Mouse (Mus musculus) WW6 (cell line): ENCODE data around the gene Pla1a.

Experiments used
- DNase-seq: peaks from one replicate; pipeline ENCODE4 v3.0.0-alpha.2; 2013; ENCODE audit warnings: low read depth, low spot score

The Pla1a gene

DNA sequence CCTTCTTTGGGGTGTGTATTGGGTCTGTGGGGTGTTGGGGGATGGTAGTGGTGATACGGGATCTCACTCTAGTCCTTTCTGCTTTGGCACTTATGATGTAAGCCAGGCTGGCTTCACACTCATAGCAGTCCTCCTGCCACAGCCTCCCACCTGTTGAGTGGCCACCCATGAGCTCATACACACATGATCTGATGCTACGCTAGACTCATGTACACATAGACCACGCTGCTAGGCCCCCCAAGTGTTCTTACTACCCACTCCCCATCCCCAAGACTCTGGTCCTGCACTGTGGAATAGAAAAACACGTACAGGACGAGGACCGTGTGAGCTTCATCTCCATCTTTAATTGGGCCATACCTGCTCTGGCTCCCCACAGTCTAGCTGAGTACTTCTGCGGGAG is 63.9 kb downstream of the Pla1a start:
- DNase-seq = no peak

DNA sequence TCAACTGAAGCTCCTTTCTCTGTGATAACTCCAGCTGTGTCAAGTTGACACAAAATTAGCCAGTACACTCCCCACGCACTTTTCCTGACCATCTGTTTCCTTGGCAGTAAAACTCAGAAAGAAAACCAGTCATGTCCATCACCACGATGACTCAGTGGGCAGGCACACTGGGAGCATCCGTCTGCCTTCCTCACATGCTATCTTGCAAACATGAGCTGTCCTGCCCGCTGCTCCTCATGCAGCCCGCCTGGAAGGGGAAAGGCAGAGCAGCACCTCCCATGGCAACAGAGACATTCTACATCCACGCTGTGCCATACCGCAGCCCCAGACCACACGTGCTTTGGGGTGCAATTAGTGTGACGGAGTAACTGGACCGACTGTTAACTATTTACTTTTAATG is 64.6 kb downstream of the Pla1a start:
- no peak for DNase-seq

DNA sequence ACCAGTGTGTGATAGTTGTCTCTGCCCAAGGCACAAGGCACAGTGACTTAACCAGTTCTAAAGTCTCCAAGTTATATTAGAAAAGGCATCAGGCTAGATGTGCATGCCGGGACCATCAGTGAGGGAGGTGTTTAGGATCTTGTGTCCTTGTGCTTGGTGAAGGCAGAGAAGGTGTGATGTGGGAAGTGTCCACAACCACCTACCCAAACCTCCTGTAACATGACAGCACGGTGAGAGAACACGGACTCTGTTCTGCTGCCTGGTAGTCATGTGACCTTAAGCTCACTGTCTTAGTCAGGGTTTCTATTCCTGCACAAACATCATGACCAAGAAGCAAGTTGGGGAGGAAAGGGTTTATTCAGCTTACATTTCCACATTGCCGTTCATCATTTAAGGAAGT is 66.7 kb downstream of the Pla1a start:
- no peak for DNase-seq

DNA sequence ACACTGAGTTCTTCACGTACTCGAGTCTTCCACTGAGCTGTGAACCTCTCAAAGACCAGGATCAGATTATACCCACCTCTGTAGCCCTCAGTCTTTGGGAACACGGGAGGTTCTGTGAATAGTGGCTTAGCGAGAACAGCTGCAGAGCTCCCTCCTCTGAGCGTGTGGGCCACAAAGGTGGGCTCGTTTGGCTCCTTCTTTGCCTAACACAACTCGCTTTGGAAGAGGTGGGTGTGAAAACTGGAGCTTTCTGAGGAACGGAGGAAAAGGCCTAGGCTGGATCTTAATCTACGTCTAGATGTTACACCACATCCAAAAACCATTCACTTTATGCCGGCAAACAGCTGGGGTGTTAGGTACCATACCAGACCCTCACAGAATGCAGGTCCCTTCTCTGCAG is 67.6 kb downstream of the Pla1a start:
- DNase-seq = no peak

DNA sequence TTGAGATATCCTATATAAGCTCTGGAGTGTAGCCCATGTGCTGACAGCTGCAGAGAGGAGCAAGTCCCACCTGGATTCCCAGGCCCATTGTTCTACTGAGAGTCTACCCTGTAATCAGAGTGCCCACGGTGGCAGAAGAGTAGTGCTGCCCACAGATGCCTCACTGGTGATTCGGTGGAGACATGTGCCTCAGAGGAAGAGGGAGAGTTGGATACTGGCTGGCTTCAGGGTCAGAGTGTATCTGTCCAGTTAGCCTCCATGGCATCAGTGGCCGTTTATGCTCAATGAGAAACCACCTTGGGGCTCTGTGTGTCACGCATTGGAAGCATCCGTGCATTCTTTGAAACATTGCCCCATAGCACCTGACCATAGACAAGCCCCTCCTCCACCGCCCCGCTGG is 69.3 kb downstream of the Pla1a start:
- no peak for DNase-seq

DNA sequence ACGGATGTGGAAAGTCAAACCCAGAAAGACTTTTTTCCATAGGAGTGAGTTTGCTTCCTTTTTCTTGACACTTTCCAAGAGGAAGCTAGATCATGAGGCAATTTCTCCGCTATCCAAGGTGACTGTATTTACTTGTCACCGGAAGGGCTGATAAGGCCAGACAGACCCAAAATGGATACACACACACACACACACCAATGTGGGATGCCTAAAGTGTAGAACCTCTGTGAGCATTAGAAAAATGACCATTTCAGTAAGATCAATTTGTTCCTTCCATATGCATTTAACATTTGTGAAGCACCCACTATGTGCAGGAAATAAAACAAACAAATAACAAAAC is 69.7 kb downstream of the Pla1a start:
- no peak for DNase-seq

DNA sequence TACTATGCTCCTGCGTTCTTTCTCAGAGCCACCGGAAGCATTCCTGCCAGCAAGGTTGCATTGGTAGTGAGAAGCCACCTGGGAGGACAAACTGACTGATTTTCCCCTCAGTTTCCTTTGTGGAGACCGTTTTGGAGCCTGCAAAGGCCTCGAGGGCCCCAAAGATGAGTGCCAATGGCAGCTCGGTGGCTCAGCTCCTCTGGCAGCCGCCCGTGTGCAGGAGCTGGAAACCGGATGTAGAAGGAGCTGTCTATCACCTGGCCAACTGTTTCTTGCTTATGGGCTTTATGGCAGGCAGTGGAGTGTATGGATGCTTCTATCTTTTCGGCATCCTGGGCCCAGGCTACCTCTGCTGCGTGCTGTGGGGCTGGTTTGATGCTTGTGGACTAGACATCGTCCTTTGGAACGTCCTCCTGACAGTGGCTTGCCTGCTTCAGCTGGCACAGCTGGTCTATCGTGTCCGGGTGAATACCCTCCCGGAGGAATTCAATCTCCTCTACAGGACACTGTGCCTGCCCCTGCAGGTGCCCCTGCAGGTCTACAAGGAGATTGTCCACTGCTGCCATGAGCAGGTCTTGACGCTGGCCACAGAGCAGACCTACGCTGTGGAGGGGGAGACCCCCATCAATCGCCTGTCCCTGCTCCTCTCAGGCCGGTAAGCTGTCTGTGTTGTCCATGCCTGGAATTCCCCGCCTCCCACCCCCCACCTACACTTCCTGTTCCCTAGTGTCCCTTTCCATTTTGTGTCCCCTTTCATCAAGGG is 70.3 kb downstream of the Pla1a start:
- DNase-seq = no peak

DNA sequence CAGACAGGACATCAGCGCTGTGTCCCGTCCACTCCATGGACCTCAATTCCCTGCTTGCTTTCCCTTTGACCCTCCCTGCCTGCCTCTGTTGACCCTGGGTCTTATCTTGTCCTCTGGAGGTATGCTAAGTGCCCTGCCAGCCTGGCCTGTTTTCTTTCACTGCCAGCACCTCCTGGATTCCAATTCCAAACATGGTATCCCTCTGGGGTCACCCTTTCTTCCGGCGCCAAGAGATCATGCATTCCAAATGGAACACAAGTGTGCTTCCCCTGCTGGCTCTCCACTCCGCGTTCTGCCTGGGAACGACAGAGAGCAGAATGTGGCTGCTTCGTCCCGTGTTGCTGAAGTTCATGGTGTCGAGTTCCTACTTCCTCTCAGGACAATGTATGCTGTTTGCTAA is 71.0 kb downstream of the Pla1a start, which contains the start of gene Popdc2:
Popdc2 (plus strand) TSS at position 277 of the 400 bp plus-strand sequence.
- no peak for DNase-seq

DNA sequence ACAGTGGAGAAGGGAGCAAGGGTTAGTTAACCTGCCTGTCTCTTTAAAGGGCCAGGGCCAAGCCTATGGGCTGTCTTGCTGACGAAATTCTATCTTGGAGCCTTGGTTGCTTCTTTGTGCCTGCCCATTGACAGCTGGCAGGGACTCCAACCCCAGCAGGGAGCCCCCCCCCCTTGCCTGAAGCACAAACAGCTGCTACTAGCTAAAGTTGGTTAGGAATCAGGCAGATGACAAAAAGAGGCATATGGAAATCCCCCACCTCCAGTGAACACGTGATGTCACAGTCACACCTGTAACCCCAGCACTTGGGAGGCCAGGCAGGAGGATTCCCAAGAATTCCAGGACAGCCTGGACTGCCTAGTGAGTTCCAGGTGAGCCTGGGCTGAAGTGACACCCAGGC is 72.6 kb downstream of the Pla1a start:
- DNase-seq = no peak

DNA sequence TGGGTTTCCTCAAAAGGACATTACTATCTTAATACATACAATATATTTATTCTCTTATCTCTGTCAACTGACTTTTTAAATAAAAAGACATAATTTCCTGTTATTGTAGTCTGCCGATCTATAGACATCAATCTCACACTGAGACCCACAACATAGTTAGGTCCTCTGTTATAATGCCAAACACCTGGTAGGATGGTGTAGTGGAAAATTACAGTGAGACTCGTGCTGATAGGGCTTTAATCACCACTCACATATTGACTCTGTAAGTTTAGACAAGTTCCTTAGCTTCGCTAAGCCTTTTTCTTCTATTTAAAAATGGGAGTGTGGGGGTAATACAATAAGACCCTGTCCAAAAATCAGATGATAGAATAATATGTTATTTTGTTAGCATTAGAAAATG is 73.1 kb downstream of the Pla1a start:
- DNase-seq = no peak

DNA sequence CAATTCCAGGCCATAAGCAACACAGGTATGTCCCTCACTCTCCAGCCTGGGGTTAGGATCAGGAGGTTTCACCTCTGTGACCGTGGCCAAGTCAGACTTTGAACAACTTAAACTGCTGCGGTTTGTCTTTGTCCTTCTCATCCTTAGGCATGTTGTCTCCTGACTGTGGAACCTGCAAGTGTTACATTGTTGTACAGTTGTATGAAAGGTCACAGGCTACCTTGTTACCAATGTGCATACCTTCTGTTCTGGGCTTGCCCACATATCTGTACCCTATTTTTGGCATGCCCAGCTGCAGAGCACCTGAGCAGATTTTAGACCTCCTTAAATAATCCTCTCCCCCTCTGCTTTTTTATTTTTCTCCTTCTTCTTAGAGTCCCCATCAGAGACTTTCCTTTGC is 73.7 kb downstream of the Pla1a start:
- no peak for DNase-seq

DNA sequence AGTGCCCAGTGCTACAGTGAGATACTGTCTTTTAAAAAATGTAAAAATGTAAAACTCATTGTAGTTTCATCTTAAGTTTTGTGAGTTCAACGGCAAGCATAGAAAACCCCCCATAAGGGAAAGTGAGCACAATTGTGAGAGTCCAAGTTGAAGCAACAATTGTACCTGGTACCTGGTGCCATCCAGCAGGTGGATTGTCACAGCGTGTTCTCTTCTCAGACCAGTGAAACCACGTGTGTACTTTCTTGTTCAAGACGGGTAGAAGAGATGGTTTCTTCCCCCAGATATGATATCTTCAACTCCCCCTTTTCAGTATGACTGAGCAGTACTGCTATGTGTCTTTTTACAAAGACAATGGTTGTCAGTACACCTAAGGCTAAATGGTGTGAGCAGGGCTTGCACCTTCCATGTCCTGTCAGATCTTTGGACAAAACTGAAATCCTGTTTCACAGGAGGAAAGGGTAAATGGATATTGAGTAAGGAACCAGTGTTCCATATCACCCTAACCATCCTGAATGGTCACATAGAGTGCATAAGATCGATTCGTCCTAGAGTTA is 74.6 kb downstream of the Pla1a start:
- DNase-seq = no peak

DNA sequence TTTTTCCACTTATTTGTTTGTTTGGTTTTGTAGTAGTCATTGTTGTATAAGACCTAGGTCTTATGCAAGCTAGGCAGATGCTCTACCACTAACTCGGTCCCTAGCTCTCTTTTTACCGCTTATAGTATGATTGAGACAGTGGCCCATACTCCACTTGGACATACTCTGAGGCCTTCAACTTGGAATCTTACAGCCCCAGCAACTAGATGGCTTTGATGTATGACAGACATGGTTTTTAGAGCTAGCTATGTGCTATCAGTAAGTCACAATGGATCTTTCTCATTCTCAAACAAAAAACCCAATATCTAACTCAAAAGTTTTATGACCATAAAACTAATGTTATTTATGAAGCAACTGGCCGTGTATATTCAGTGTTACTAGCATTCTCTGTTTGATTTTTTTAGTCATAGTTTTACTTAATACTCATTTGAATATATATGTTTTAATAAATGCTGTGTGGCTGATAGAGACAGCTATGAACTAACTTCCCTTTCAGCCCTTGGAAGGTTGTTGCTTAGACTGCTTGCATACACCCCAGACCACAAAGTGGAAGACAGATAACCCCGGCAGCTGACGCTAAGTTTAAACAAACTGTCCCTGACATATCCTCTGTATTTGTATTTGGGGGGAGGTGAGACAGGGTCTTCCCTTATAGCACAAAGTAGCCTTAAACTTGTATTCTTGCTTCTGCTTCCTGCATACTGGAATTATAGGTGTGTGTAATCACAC is 78.6 kb downstream of the Pla1a start:
- no peak for DNase-seq

DNA sequence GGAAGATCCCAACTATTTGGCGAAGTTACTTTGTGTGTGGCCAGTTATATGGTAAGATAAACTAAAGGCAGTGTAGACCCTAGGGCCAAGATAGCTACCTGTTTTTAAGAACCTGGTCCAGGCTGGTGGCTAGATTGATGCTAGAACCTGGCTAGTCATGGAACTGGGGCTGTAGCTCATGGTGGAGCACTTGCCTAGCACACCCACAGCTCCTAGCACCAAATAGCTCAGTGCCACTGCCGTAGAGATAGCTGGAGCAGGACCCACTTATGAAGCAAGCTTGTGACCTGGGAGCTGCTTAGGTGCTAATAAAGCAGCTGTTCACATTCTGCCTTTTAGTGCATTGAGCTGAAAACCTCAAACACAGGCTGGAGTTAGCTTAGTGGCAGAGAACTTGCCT is 79.3 kb downstream of the Pla1a start:
- no peak for DNase-seq

DNA sequence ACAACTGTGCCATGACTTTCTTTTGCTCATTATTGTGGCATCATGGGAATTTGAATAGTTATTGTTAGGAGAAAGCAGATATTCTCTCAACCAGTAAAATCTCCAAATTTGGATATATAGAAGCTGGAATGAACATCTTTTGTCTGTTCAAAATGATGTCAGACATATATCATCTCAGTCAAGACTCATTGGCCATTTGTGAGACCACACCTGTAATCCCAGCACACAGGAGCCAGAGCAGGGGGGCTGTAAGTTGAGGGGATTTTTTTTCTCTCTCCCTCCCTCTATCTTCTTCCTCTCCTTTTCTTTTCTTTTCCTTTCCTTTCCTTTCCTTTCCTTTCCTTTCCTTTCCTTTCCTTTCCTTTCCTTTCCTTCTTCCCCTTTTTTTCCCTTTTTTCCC is 80.1 kb downstream of the Pla1a start:
- no peak for DNase-seq

DNA sequence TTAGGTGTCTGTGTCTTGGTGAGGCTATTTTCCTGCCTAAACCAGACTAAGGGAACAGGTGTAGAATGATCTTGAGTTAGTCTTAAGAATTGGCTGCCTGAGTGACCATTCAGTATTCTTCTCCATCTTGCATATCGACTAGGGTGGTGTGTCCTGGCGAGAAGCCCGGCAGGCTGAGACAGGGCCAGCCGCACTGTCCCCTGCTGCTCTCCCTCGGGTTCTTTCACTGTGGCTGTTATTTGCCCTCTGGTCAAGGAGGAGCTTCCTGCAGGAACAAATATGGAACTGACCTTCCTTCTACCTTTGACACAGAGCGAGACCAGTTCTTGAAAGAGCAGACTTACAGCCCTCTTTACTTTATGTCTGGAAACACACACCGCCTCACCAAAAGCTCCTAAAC is 80.9 kb downstream of the Pla1a start:
- no peak for DNase-seq

DNA sequence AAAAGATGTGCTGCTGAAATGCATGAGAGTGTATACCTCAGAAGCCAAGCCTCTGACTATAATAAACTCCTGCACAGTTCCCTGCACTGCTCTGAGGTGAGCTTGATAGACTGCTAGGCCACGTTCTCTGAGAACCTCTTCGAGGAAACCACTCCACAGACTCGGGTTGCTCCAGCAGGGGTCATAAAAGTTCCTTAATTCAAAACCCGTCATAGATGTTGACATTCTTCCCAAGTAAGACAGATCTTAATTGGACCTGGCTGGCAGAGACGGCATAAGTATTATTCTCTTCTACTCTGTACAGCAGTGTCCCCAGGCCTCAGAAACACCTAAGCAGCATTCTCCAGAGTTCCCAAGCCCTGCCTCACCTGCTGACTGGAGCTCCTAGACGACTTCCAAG is 82.0 kb downstream of the Pla1a start:
- no peak for DNase-seq

DNA sequence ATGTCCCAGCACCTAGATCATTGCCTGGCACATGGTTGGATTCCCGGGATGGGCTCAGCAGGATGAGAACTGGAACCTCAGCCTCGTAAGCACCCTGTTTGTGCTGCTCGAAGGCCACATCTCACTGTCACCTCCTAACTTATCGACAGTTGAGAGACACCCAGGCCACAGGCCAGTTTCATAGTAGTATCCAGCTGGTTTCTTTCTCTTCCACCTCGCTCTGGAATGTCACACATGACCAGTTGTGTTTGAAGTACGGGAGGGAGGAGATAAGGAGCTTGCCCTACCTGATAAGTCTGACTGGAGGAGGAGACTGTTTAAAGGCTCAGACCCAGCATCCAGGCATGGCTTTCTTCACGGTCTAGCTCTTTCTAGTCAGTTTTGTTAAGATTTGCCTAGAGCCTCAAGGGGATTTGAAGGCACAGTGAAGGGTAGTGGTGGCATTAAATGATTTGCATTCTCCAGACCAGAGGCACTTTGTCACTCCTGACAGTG is 82.5 kb downstream of the Pla1a start:
- no peak for DNase-seq

DNA sequence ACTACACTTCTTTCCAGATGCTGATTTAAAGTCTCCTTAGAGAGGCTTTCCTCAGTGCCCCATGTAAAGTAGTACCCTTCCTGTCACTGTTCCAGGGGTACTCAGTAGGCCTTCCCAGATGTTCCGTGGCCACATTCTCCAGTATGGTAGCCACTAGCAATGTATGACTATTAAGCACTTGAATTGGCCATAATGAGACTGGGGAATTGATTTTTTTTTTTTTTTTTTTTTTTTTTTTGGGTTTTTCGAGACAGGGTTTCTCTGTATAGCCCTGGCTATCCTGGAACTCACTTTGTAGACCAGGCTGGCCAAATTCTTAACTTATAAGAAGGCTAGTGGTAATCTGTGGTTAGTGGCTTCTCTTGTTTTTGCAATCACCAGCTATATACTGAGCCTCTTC is 83.1 kb downstream of the Pla1a start:
- DNase-seq = no peak

DNA sequence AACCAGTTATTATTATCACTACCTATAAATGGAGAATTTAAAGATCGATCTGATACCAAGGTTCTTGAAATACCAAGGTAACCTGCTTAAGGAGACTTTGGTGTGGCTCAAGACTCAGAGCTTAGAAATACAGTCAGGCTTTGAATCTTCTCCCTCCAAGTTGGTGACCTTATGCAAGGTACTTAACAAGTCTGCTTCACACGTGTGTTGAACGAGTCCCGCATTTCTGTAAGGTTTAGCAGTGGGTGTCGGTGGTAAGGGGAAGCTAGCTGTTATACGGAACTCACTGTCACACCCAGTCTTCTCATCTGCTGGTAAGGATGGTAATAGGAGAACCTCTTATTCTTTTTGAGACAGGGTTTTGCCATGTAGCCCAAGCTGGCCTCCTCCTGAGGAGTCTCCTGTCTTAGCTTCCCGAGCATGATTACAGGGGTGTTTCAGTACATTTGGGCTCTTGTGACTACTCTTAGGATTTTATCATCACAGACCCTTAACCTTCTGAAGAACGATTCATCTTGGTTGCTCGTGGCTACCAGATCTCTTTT is 84.7 kb downstream of the Pla1a start:
- no peak for DNase-seq

DNA sequence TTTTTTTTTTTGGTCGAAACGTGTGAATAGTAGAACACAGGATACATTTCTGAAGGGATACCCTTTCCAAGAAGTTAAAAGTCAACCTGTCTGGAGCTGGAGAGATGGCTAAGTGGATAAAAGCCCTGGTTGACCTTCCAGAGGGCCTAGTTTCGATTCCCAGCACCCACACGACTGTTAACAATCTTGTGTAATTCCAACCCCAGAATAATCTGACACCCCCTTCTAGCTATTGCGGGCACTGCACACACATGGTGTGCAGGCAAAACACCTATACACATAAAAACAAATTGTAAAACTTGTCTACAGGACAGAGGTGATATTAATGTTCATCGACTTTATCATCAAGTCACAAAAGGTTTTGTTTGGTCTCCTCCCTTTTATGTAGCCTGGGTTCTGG is 85.4 kb downstream of the Pla1a start:
- DNase-seq = no peak

DNA sequence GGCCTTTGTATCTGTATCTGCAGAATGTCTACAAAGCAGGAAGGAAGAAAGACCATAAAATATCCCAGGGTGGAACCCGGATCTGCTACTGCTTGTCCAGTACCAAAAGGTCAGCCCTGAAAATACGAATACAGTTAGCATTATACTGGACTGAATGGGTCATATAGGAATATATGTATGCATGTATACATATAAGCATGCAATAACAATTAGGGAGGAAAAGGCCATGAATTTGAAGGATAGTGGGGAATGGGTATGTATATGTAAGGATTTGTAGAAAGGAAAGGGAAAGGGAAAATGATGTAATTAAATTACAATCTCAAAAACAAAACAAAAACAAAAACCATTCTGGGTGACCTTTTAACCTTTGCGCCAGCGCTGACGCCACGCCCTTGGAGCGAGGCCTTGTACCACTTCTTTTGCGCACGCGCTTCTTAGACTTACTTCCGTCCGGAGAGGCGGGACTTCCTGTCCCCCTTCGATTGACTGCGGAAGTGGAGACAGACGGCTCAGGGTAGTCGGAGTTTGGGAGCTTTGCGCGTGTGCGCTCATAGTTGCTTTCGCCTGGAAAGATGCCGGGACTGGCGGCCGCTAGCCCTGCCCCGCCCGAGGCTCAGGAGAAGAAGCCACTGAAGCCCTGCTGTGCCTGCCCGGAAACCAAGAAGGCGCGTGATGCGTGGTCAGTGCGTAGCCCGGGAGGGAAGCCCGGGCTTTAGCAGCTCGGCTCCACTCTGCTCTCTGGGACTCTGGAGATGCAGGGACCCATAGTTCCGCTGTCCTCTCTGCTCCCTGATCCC is 86.2 kb downstream of the Pla1a start, which contains the start of the genes Cox17 and Gm21987:
Cox17 (plus strand) TSS at position 463 of the 797 bp plus-strand sequence.
Gm21987 (plus strand) TSS at position 512 of the 797 bp plus-strand sequence.
- peak; percentile 72 for DNase-seq
